Mouse (Mus musculus) mouse trophoblast stem cell (cell line): ENCODE data around the gene H2-Ke6.

ENCODE experiments used
- in situ Hi-C, 2 experiments: fragments of 300-500 bp; cut with MseI, MboI; formaldehyde crosslinking; loops; 2 replicates in 1 of 2; 3 replicates in 1 of 2; pipeline ENCODE4 v1.15.1; 2025

Gene H2-Ke6

GRCm38 (mm10) chr17:34027656-34028223 is at the start of gene H2-Ke6:
Gene H2-Ke6, minus strand, starts transcription at chr17:34028060.
- in situ Hi-C loops = no loop called here

- in situ Hi-C loops = loop anchor here (10.0 kb wide), 2 partner anchors 87 to 157 kb away; partner anchors contain the start of gene H2-Ob (in 1 of the 2)
These were observed 49.7 kb upstream of the H2-Ke6 start for GRCm38 (mm10) chr17:34077549-34077948.

DNA sequence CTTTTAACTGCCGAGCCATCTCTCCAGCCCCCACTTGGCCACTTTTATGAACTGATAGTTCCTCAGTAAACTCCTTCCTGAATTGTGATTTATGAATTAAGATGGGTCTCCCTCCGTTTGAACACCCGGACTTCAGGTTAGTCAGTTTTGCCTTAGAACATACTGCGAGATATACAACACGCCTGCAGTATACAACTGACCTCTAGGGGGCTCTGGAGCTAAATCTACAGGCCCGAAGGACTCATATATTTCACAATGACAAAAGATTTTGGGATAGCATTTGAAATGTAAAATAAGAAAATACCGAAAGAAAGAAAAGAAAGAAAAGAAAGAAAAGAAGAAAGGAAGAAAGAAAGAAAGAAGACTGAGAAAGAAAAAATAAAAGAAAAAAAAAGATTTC is 47.4 kb upstream of the H2-Ke6 start:
- in situ Hi-C loops = loop anchor here (10.0 kb wide), 2 partner anchors 90 to 160 kb away; partner anchors contain the start of gene H2-Ob (in 1 of the 2)

GRCm38 (mm10) chr17:34072091-34072490 is 44.2 kb upstream of the H2-Ke6 start:
- in situ Hi-C loops = loop anchor here (10.0 kb wide), 2 partner anchors 93 to 163 kb away; partner anchors contain the start of gene H2-Ob (in 1 of the 2)

DNA sequence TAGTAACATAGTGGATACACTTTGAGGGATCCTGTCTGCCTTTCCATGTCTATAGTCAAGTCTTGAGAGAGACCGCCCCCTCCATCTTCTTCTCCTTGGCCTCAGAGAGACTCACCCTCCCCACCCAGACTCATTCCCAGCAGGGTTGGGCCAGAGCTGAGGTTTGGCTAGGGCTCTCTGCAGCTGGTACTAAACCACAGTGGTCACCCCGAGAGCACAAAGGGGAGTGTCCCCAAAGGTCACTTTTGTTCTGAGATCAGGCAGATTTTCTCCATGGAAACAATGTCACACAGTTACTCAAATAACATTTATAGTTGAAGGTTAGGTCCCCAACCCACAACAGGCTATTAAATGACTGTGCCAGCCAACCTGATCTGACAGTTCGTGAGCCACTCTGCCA is 41.0 kb upstream of the H2-Ke6 start:
- in situ Hi-C loops = no loop called here

GRCm38 (mm10) chr17:34057224-34057623 is 29.4 kb upstream of the H2-Ke6 start:
- in situ Hi-C loops = no loop called here

- in situ Hi-C loops = no loop called here
These were observed 19.7 kb upstream of the H2-Ke6 start for GRCm38 (mm10) chr17:34047404-34048050.

DNA sequence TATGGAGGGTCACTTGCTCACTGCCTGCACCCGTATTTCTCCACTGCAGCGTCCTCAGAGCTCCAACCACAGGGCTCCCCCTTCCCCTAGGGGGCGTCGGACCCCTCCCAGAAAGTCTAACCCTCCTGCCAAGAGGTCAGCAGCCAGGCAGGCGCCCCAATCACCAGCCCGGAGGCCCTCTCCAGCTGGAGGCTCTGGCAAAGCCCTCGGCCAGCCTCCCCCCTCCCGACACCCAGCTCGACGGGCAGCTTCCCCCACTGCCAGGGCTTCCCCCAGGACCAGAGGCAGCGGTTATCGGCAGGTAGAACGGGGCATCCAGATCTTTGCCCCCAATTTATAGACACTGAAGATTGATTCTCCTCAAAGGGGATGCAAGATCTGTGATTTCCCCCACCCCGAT is 18.1 kb upstream of the H2-Ke6 start:
- in situ Hi-C loops = no loop called here

GRCm38 (mm10) chr17:34039562-34040450 is 11.9 kb upstream of the H2-Ke6 start:
- in situ Hi-C loops = no loop called here

DNA sequence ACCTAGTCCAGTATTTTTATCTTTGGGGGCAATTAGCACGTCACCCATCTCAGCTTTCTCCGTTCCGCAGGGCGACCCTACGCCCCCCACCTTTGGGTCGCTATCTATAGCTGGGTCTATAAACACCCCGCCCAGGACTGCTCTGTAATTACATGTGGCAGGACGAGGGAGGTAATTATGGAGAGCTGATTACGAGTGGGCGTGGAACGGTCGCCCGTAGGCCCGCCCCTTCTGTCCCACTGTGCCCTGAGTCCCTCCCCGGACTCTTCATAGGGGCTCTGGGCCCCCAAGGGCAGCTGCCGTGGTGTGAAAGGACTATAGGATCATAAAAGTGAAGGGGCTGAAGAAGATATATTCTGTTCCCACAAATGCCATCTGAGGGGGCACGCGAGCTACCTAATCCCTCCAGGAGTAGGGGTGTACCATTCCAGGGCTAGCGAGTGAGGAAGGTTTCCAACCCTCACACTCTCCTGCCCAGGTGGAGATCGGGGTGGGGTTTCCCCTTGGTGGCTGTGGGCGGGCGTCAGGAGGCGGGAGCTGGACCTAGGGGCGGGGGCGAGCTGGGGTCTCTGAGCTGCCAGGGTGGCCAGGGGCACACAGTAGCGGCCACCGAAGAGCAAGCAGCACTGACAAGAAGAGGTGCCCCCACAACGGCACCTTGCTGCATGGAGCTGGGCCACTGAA is 11.2 kb upstream of the H2-Ke6 start, which contains the start of gene Col11a2:
Gene Col11a2, plus strand, starts transcription at position 560 of the 684 bp plus-strand sequence.
- in situ Hi-C loops = no loop called here

- in situ Hi-C loops = no loop called here
These were observed 10.6 kb upstream of the H2-Ke6 start for GRCm38 (mm10) chr17:34038440-34038839.

DNA sequence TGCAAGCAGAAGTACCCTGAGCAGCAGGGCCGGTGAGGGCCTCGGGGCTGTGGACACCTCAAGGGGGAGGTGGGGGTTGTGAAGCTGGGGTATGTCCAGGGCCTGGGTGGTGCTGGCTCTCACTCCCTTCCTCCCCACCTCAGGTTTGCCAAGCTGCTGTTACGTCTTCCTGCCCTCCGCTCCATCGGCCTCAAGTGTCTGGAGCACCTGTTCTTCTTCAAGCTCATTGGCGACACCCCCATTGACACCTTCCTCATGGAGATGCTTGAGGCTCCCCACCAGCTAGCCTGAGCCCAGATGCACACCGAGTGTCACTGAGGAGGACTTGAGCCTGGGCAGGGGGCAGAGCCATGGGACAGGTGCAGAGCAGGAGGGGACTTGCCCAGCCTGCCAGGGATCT is 9.4 kb upstream of the H2-Ke6 start:
- in situ Hi-C loops = no loop called here

GRCm38 (mm10) chr17:34036647-34037046 is 8.8 kb upstream of the H2-Ke6 start:
- in situ Hi-C loops = no loop called here

DNA sequence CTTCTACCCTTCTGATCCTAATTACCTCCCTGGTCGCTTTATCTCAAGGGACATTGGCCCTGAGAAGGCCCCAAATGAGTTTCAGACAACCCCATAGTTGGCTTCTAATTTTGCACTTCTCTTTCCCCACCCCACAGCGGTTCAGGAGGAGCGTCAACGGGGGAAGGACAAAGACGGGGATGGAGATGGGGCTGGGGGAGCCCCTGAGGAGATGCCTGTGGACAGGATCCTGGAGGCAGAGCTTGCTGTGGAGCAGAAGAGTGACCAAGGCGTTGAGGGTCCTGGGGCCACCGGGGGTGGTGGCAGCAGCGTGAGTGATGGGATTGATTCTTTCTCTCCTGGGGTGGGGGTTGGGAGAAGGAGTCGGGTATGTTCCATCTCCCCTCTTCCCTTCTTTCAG is 7.7 kb upstream of the H2-Ke6 start:
- in situ Hi-C loops = no loop called here

- in situ Hi-C loops = no loop called here
These were observed 6.2 kb upstream of the H2-Ke6 start for GRCm38 (mm10) chr17:34034064-34034463.

- in situ Hi-C loops = no loop called here
These were observed 5.6 kb upstream of the H2-Ke6 start for GRCm38 (mm10) chr17:34033441-34033840.

- in situ Hi-C loops = no loop called here
These were observed 4.9 kb upstream of the H2-Ke6 start for GRCm38 (mm10) chr17:34032806-34033205.

- in situ Hi-C loops = no loop called here
These were observed 4.3 kb upstream of the H2-Ke6 start for GRCm38 (mm10) chr17:34032174-34032632.

DNA sequence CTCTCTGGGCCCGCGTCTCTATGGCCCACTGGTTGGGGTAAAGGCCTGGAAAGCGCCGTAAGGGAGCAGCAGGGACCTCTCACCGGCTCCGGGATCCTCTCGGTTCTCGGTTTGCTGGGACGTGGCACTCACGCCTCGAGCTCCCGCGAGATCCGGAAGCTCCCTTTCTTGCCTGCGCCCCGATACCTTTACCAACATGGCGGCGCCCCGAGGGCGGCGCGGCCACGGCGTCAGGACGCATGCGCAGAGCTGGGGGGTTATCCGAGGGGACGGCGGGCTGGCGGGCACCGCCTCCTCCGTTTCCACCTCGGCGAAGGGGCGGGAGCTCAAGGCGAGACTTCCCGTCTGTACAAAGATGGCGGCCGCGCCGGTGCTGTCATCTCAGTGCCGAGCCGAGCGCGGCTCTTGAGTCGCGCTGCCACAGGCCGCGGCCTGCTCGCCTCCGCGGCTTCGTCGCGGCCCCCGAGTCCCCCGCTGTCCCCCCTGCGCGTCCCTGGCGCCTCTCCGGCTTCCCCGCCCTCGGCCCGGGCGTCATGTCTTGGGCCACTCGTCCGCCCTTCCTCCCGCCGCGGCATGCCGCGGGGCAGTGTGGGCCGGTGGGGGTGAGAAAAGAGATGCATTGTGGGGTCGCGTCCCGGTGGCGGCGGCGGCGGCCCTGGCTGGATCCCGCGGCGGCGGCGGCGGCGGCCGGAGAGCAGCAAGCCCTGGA is 3.8 kb upstream of the H2-Ke6 start, which contains the start of the genes Slc39a7 and Rxrb:
Gene Slc39a7, minus strand, starts transcription at position 218 of the 709 bp plus-strand sequence.
Gene Rxrb, plus strand, starts transcription at position 348 of the 709 bp plus-strand sequence.
- in situ Hi-C loops = no loop called here

GRCm38 (mm10) chr17:34030861-34031326 is 3.0 kb upstream of the H2-Ke6 start:
- in situ Hi-C loops = no loop called here
